In the genomic region with DNA sequence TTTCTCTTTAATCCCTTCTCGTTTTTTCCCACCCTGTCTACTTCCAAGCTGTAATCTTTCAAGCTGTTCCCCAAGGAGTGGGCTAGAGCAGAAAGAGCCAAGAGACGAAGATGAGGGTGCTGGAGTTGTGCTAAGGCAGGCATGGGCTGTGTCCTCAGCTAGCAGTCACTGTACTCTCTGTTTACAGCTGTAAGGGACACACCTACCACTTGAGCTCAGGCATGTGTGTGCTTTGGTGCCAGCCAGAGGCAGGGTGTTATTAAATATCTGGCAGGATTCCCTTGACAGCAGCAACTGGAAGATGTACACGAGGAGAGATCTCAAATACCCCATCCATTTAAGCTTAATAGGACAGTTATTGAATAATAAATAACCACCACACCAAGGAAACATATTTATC, we compare ENCODE assay signal across 21 mouse cellular contexts.
A peak's percentile ranks its signal among the peaks of the same experiment; 100 is the strongest.
DNase-seq lines count a peak whose midpoint lies in the region; ATAC-seq and TF ChIP-seq lines count a peak whose summit lies in the region.
"Had no signal": no experiment of that assay in that cellular context is flagged by ENCODE, and none has a peak within 500 bp of the region (broad histone marks: within the 10 kb centered on the region; RNA-seq: fewer than 3 reads in every experiment).

No protein-coding gene starts in this region.

- no peak for TF ChIP-seq CTCF in gastrocnemius, adult 2 months (IDR thresholded peaks at IDR 0.05)
- no peak for TF ChIP-seq CTCF in olfactory bulb, adult 2 months (IDR thresholded peaks at IDR 0.05; ENCODE audit: insufficient read depth, low read depth, low read length)

- no peak for TF ChIP-seq POLR2A in olfactory bulb, adult 2 months (IDR thresholded peaks at IDR 0.05; ENCODE audit: insufficient read depth, low read depth, low read length)

- no peak overlapping the region for H3K4me3 ChIP-seq in gastrocnemius, adult 2 months
- no peak overlapping the region for H3K4me3 ChIP-seq in heart, embryonic 16.5 days (ENCODE audit: low read length)
- no peak overlapping the region for H3K4me3 ChIP-seq in olfactory bulb, adult 2 months (ENCODE audit: insufficient read depth, low read depth, low read length)
- H3K4me3 ChIP-seq: embryonic facial prominence, embryonic 13.5 days; hindbrain, embryonic 13.5 days; kidney, embryonic 15.5 days; lung, embryonic 15.5 days; midbrain, embryonic 10.5 days had no signal

- peak; percentile 75; the same call in 1 of the 2 replicates for ATAC-seq in heart, embryonic 16.5 days (replicated peaks; ENCODE audit: extremely low read depth, insufficient read depth, low FRiP score)
- ATAC-seq in megakaryocyte, adult 5-6 weeks (ENCODE audit: poor library complexity, severe bottlenecking): no peak
- ATAC-seq: intestine, embryonic 16.5 days had no signal

- H3K27ac ChIP-seq in gastrocnemius, adult 2 months: peak overlapping the region; percentile 58
- H3K27ac ChIP-seq in heart, embryonic 16.5 days (ENCODE audit: low read length): no peak overlapping the region
- peak overlapping the region; percentile 80 for H3K27ac ChIP-seq in olfactory bulb, adult 2 months (ENCODE audit: insufficient read depth, low read depth, low read length)
- H3K27ac ChIP-seq: embryonic facial prominence, embryonic 13.5 days; hindbrain, embryonic 13.5 days; kidney, embryonic 15.5 days; lung, embryonic 15.5 days; midbrain, embryonic 10.5 days had no signal

- no peak overlapping the region for H3K9ac ChIP-seq in heart, embryonic 16.5 days (ENCODE audit: low read length)
- H3K9ac ChIP-seq: embryonic facial prominence, embryonic 13.5 days; hindbrain, embryonic 13.5 days; kidney, embryonic 15.5 days; lung, embryonic 15.5 days had no signal

- intact Hi-C loops in gastrocnemius, adult 2 months (cut with DNase I): no loop called here
- intact Hi-C loops in gastrocnemius, postnatal 36 days (cut with DNase I): no loop called here

- H3K4me1 ChIP-seq in heart, embryonic 16.5 days (ENCODE audit: control insufficient read depth, insufficient read depth, low read length): peaks cover 8% of the 10 kb centered on the region
- peaks cover 15% of the 10 kb centered on the region for H3K4me1 ChIP-seq in olfactory bulb, adult 2 months (ENCODE audit: control insufficient read depth, insufficient read depth, low read length)
- H3K4me1 ChIP-seq: embryonic facial prominence, embryonic 13.5 days; kidney, embryonic 15.5 days; lung, embryonic 15.5 days; midbrain, embryonic 10.5 days had no signal

- no peak overlapping the region for H3K4me2 ChIP-seq in heart, embryonic 16.5 days (ENCODE audit: low read depth, low read length)
- H3K4me2 ChIP-seq: embryonic facial prominence, embryonic 13.5 days; hindbrain, embryonic 13.5 days; kidney, embryonic 15.5 days; liver, embryonic 11.5 days; lung, embryonic 15.5 days had no signal

- no peak for DNase-seq in gastrocnemius, adult 2 months
- no peak for DNase-seq in gastrocnemius, postnatal 36 days
- peak; percentile 7 for DNase-seq in lung, postnatal 25 days (ENCODE audit: low spot score)
- no peak for DNase-seq in lung, postnatal 14 days
- DNase-seq in thymus, postnatal 4 days: no peak
- DNase-seq: adrenal gland, adult 8-10 months; cerebellum, adult 8-10 months; gastrocnemius, postnatal 25 days; layer of hippocampus, postnatal 36 days; left cerebral cortex, postnatal 4 days; right cerebral cortex, postnatal 25 days had no signal

- no peaks in the 10 kb centered on the region for H3K9me3 ChIP-seq in heart, embryonic 16.5 days (replicated peaks; ENCODE audit: control insufficient read depth, low read length)
- H3K9me3 ChIP-seq: embryonic facial prominence, embryonic 13.5 days; kidney, embryonic 15.5 days; lung, embryonic 15.5 days; midbrain, embryonic 10.5 days had no signal

- 28% methylated on average over 3 of the region's 3 CpGs for WGBS in heart, embryonic 16.5 days
- 18% methylated on average over 3 of the region's 3 CpGs for WGBS in olfactory bulb, adult 2 months

- H3K36me3 ChIP-seq in heart, embryonic 16.5 days (ENCODE audit: control insufficient read depth, insufficient read depth): no peaks in the 10 kb centered on the region
- H3K36me3 ChIP-seq: embryonic facial prominence, embryonic 13.5 days; hindbrain, embryonic 13.5 days; kidney, embryonic 15.5 days; lung, embryonic 15.5 days; midbrain, embryonic 10.5 days had no signal

- no peaks in the 10 kb centered on the region for H3K27me3 ChIP-seq in heart, embryonic 16.5 days (ENCODE audit: control insufficient read depth, insufficient read depth, low read length)
- H3K27me3 ChIP-seq: embryonic facial prominence, embryonic 13.5 days; hindbrain, embryonic 13.5 days; kidney, embryonic 15.5 days; lung, embryonic 15.5 days had no signal
